Mouse (Mus musculus): Measurements from ENCODE around the gene Xcl1. TPM values are rescaled to one million over a fixed set of nuclear protein-coding genes. Genes with fewer than 3 reads are reported as not detected.
"Not testable (repeated sequence)": the region's sequence is repeated elsewhere in the genome, so short reads cannot be mapped to it uniquely, and the experiment has no call there.

The Xcl1 gene
- not detected in 2 replicates for polyA plus RNA-seq (2016; fragmentation: Nextera tagmentation; extraction: Ambion mirVana)

GRCm38 (mm10) chr1:164935477-164936044, at the start of gene Xcl1:
Gene Xcl1 (minus strand): TSS chr1:164935527.
- Histone ChIP-seq H3K27ac (no peak within 1 kb of the TSS), H3K4me2 (replicated peaks) (no peak within 1 kb of the TSS), H3K27me3 (no peaks in the 10 kb centered on the region), H3K36me3 (no peaks in the 10 kb centered on the region), H3K9me3 (replicated peaks) (no peaks in the 10 kb centered on the region), H3K4me3 (no peak within 1 kb of the TSS), H3K9ac (no peak within 1 kb of the TSS), H3K4me1 (no peaks in the 10 kb centered on the region)
- ATAC-seq (ENCODE audit: low FRiP score): no peak
- 75% methylated on average over 9 of the region's 9 CpGs for WGBS

GRCm38 (mm10) chr1:164984681-164985080, 49.4 kb upstream of the Xcl1 start:
- not testable (repeated sequence) for H3K9ac ChIP-seq; H3K4me1 ChIP-seq; H3K36me3 ChIP-seq; H3K4me2 ChIP-seq (replicated peaks); H3K27ac ChIP-seq; ATAC-seq (ENCODE audit: low FRiP score); H3K27me3 ChIP-seq; H3K4me3 ChIP-seq; H3K9me3 ChIP-seq (replicated peaks)
- WGBS: 93% methylated on average over 10 of the region's 10 CpGs

DNA sequence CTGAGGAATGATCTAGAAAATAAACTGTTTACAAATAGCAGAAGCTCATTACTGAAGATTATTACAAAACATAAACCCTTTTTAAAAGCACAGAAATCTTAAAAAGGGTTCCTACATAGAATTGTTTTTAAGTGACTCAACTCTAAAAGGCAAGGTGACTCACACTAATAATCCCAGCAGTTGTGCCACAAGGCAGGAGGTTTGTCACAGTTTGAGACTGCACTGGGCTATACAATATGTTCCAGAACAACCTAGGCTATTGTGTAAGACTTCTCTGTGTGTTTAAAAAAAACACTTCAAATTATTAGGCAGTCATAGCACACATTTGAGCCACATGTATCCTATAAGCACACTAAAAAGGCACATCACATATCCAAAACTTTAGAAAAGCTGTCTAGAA, 42.0 kb upstream of the Xcl1 start:
- ATAC-seq (ENCODE audit: low FRiP score): no peak
- no peak overlapping the region for H3K4me2 ChIP-seq (replicated peaks)
- H3K36me3 ChIP-seq: no peaks in the 10 kb centered on the region
- no peaks in the 10 kb centered on the region for H3K4me1 ChIP-seq
- H3K9me3 ChIP-seq (replicated peaks): no peaks in the 10 kb centered on the region
- no peak overlapping the region for H3K27ac ChIP-seq
- H3K9ac ChIP-seq: no peak overlapping the region
- H3K27me3 ChIP-seq: no peaks in the 10 kb centered on the region
- H3K4me3 ChIP-seq: no peak overlapping the region

- Histone ChIP-seq H3K36me3 (no peaks in the 10 kb centered on the region), H3K4me1 (no peaks in the 10 kb centered on the region), H3K4me3 (no peak overlapping the region), H3K9me3 (replicated peaks) (no peaks in the 10 kb centered on the region), H3K27ac (no peak overlapping the region), H3K4me2 (replicated peaks) (no peak overlapping the region), H3K27me3 (no peaks in the 10 kb centered on the region), H3K9ac (no peak overlapping the region)
- 85% methylated on average over 7 of the region's 7 CpGs for WGBS
- no peak for ATAC-seq (ENCODE audit: low FRiP score)
Measured at GRCm38 (mm10) chr1:164975729-164976128, 40.4 kb upstream of the Xcl1 start.

DNA sequence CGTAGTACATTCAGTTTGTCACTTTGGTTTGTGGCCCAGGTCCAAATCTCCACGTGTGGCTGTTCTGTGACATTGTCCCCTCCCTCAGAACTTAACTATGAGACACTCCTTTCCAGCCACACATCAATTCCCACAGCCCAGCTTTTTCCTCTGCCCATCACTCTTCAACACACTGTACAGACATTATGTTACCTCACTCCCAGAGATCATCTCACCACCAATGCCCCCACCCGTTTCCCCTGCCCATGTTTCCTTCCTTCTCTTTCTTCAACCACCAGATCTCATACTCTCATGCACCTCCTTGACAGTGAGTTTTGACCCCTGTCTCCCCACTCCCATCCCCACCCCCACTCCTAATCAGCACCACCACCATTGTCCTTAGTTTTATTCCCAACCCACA, 39.9 kb upstream of the Xcl1 start:
- WGBS: 89% methylated on average over 3 of the region's 3 CpGs
- no peak for ATAC-seq (ENCODE audit: low FRiP score)
- Histone ChIP-seq H3K27ac (no peak overlapping the region), H3K27me3 (no peaks in the 10 kb centered on the region), H3K4me1 (no peaks in the 10 kb centered on the region), H3K36me3 (no peaks in the 10 kb centered on the region), H3K9me3 (replicated peaks) (no peaks in the 10 kb centered on the region), H3K4me3 (no peak overlapping the region), H3K9ac (no peak overlapping the region), H3K4me2 (replicated peaks) (no peak overlapping the region)

GRCm38 (mm10) chr1:164973790-164974189, 38.5 kb upstream of the Xcl1 start:
- Histone ChIP-seq H3K9me3 (replicated peaks) (no peaks in the 10 kb centered on the region), H3K27ac (no peak overlapping the region), H3K4me2 (replicated peaks) (no peak overlapping the region), H3K9ac (no peak overlapping the region), H3K4me3 (no peak overlapping the region), H3K36me3 (no peaks in the 10 kb centered on the region), H3K27me3 (no peaks in the 10 kb centered on the region), H3K4me1 (no peaks in the 10 kb centered on the region)
- 27% methylated on average over 3 of the region's 3 CpGs for WGBS
- no peak for ATAC-seq (ENCODE audit: low FRiP score)

GRCm38 (mm10) chr1:164973341-164973740, 38.0 kb upstream of the Xcl1 start:
- Histone ChIP-seq H3K4me3 (no peak overlapping the region), H3K4me1 (no peaks in the 10 kb centered on the region), H3K27me3 (no peaks in the 10 kb centered on the region), H3K9me3 (replicated peaks) (no peaks in the 10 kb centered on the region), H3K4me2 (replicated peaks) (no peak overlapping the region), H3K36me3 (no peaks in the 10 kb centered on the region), H3K9ac (no peak overlapping the region), H3K27ac (no peak overlapping the region)
- ATAC-seq (ENCODE audit: low FRiP score): no peak
- 85% methylated on average over 1 of the region's 1 CpGs for WGBS

GRCm38 (mm10) chr1:164972744-164973143, 37.4 kb upstream of the Xcl1 start:
- Histone ChIP-seq H3K4me1 (no peaks in the 10 kb centered on the region), H3K27ac (no peak overlapping the region), H3K36me3 (no peaks in the 10 kb centered on the region), H3K4me2 (replicated peaks) (no peak overlapping the region), H3K9ac (no peak overlapping the region), H3K9me3 (replicated peaks) (no peaks in the 10 kb centered on the region), H3K4me3 (no peak overlapping the region), H3K27me3 (no peaks in the 10 kb centered on the region)
- WGBS: 88% methylated on average over 5 of the region's 5 CpGs
- no peak for ATAC-seq (ENCODE audit: low FRiP score)

- ATAC-seq (ENCODE audit: low FRiP score): no peak
- H3K9ac ChIP-seq: no peak overlapping the region
- H3K4me3 ChIP-seq: no peak overlapping the region
- H3K27ac ChIP-seq: no peak overlapping the region
- no peaks in the 10 kb centered on the region for H3K4me1 ChIP-seq
- no peak overlapping the region for H3K4me2 ChIP-seq (replicated peaks)
- 49% methylated on average over 8 of the region's 8 CpGs for WGBS
- no peaks in the 10 kb centered on the region for H3K27me3 ChIP-seq
- H3K9me3 ChIP-seq (replicated peaks): no peaks in the 10 kb centered on the region
- H3K36me3 ChIP-seq: no peaks in the 10 kb centered on the region
Measured at GRCm38 (mm10) chr1:164966095-164966698, 30.9 kb upstream of the Xcl1 start.

GRCm38 (mm10) chr1:164960610-164961009, 25.3 kb upstream of the Xcl1 start:
- no peak overlapping the region for H3K4me3 ChIP-seq
- no peak overlapping the region for H3K4me2 ChIP-seq (replicated peaks)
- no peaks in the 10 kb centered on the region for H3K9me3 ChIP-seq (replicated peaks)
- 0 out of 2 replicates have a peak, but pooled peaks cover 3% of the 10 kb centered on the region for H3K4me1 ChIP-seq
- ATAC-seq (ENCODE audit: low FRiP score): no peak
- no peaks in the 10 kb centered on the region for H3K36me3 ChIP-seq
- WGBS: 64% methylated on average over 2 of the region's 2 CpGs
- H3K9ac ChIP-seq: no peak overlapping the region
- no peaks in the 10 kb centered on the region for H3K27me3 ChIP-seq
- H3K27ac ChIP-seq: no peak overlapping the region

GRCm38 (mm10) chr1:164959787-164960385, 24.6 kb upstream of the Xcl1 start:
- no peak overlapping the region for H3K4me2 ChIP-seq (replicated peaks)
- no peak overlapping the region for H3K4me3 ChIP-seq
- H3K9me3 ChIP-seq (replicated peaks): no peaks in the 10 kb centered on the region
- no peaks in the 10 kb centered on the region for H3K36me3 ChIP-seq
- no peaks in the 10 kb centered on the region for H3K27me3 ChIP-seq
- H3K9ac ChIP-seq: no peak overlapping the region
- no peak overlapping the region for H3K27ac ChIP-seq
- 48% methylated on average over 11 of the region's 11 CpGs for WGBS
- ATAC-seq (ENCODE audit: low FRiP score): no peak
- 0 out of 2 replicates have a peak, but pooled peaks cover 3% of the 10 kb centered on the region for H3K4me1 ChIP-seq

- Histone ChIP-seq H3K36me3 (no peaks in the 10 kb centered on the region), H3K4me2 (replicated peaks) (no peak overlapping the region), H3K27me3 (no peaks in the 10 kb centered on the region), H3K4me1 (0 out of 2 replicates have a peak, but pooled peaks cover 3% of the 10 kb centered on the region), H3K4me3 (no peak overlapping the region), H3K9me3 (replicated peaks) (no peaks in the 10 kb centered on the region), H3K27ac (no peak overlapping the region), H3K9ac (no peak overlapping the region)
- WGBS: 82% methylated on average over 3 of the region's 3 CpGs
- no peak for ATAC-seq (ENCODE audit: low FRiP score)
Measured at GRCm38 (mm10) chr1:164959160-164959559, 23.8 kb upstream of the Xcl1 start.

- Histone ChIP-seq H3K9me3 (replicated peaks) (no peaks in the 10 kb centered on the region), H3K4me1 (0 out of 2 replicates have a peak, but pooled peaks cover 3% of the 10 kb centered on the region), H3K27me3 (no peaks in the 10 kb centered on the region), H3K27ac (no peak overlapping the region), H3K36me3 (no peaks in the 10 kb centered on the region), H3K4me2 (replicated peaks) (no peak overlapping the region), H3K4me3 (no peak overlapping the region), H3K9ac (no peak overlapping the region)
- 89% methylated on average over 3 of the region's 3 CpGs for WGBS
- ATAC-seq (ENCODE audit: low FRiP score): no peak
Measured at GRCm38 (mm10) chr1:164957974-164958373, 22.6 kb upstream of the Xcl1 start.
